In genomic region chr14:120607801-120608200, GRCm38 (mm10) we compare ENCODE assay signal across 27 mouse cellular contexts.
A peak's percentile ranks its signal among the peaks of the same experiment; 100 is the strongest.
DNase-seq lines count a peak whose midpoint lies in the region; ATAC-seq and TF ChIP-seq lines count a peak whose summit lies in the region.
"Had no signal": no experiment of that assay in that cellular context is flagged by ENCODE, and none has a peak within 500 bp of the region (broad histone marks: within the 10 kb centered on the region; RNA-seq: fewer than 3 reads in every experiment).

No protein-coding gene starts in this region.

- peak overlapping the region; percentile 64; the same call in 1 of the 2 replicates for H3K27ac ChIP-seq in layer of hippocampus, adult 2 months
- H3K27ac ChIP-seq: forebrain, embryonic 10.5 days; forebrain, embryonic 13.5 days; gastrocnemius, adult 2 months; heart, embryonic 15.5 days; hindbrain, embryonic 10.5 days; hindbrain, embryonic 13.5 days had no signal

- no peak for TF ChIP-seq CTCF in layer of hippocampus, adult 2 months (conservative IDR thresholded peaks at IDR 0.05)

- no peak overlapping the region for H3K4me3 ChIP-seq in layer of hippocampus, adult 2 months
- H3K4me3 ChIP-seq: forebrain, embryonic 10.5 days; forebrain, embryonic 13.5 days; gastrocnemius, adult 2 months; heart, embryonic 12.5 days; heart, embryonic 15.5 days; hindbrain, embryonic 10.5 days; hindbrain, embryonic 13.5 days had no signal

- no peak for DNase-seq in frontal cortex, postnatal 10 days (ENCODE audit: low spot score in 2 of 2)
- peak in 1 of 2 experiments; percentile 19 for DNase-seq in layer of hippocampus, adult 2 months (ENCODE audit: low spot score in 2 of 2)
- no peak for DNase-seq in layer of hippocampus, postnatal 25 days (ENCODE audit: extremely low spot score in 1 of 2, low spot score in 1 of 2)
- DNase-seq in right cerebral cortex, adult 18-20 months, result peak; percentile 26
- DNase-seq in right cerebral cortex, postnatal 10 days (ENCODE audit: low spot score in 2 of 2), result no peak
- DNase-seq in brain, adult 2 months (ENCODE audit: low read depth, low spot score), result peak; percentile 70
- no peak for DNase-seq in heart, adult 8-10 months (ENCODE audit: low spot score)
- DNase-seq: adrenal gland, adult 8-10 months; adrenal gland, postnatal 25 days; cerebellum, adult 18-20 months; cerebellum, adult 9-10 months; cerebellum, postnatal 14 days; gastrocnemius, adult 2 months; gastrocnemius, postnatal 14 days; heart, adult 11 months; heart, postnatal 10 days; heart, postnatal 36 days had no signal

- ATAC-seq in frontal cortex, adult (ENCODE audit: low TSS enrichment), result peak; percentile 89
- ATAC-seq: forebrain, embryonic 13.5 days; forebrain, embryonic 16.5 days; hindbrain, embryonic 16.5 days; Patski had no signal

Comparison
In these comparisons a context has a peak if more than half of its experiments do, and no peak if none do; other contexts are left out.
1. DNase-seq: peak in right cerebral cortex, adult 18-20 months (single experiment) and brain, adult 2 months (single experiment); none in frontal cortex, postnatal 10 days (0 of 2), layer of hippocampus, postnatal 25 days (0 of 2), right cerebral cortex, postnatal 10 days (0 of 2) and heart, adult 8-10 months (single experiment).